ENCODE assay signal across 8 mouse cellular contexts in the genomic region with DNA sequence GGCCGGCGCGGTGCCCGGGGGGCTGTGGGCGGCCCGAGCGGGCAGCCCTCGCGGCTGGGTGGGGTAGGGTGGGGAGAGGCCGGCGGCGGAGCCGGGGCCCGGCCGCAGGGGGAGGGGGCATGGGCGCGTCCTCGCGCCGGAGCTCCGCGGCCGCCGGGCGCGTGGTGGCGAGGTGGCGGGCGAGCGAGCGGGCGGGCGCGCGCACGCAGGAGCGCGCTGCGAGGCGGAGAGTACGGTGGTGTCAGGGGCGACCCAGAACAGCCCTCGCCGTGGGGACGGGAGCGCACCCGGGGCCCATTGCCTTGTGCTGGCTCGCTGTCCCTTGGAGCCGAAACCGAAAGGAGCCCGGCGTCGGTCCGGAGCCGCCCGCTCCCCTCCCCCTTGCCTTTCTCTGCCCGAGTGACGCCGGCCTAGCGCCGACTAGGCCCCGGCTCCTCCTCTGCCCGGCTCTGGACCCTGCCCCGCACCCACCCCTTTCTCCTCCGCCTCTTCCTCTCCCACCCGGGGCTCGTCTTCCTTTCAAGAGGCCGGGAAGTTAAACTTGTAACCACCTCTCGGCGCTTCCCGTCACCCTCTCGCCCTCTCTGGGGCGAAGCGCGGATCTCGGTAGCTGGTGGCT. TPM values are rescaled to one million over a fixed set of nuclear protein-coding genes. Genes with fewer than 3 reads are reported as not detected.
DNase-seq lines count a peak whose midpoint lies in the region; ATAC-seq lines count a peak whose summit lies in the region.

No protein-coding gene starts in this region.

- peak; percentile 54 to 56 for ATAC-seq in hematopoietic stem cell, adult 5-6 weeks (replicated peaks in 1 of 2; ENCODE audit: insufficient read depth in 1 of 2, low FRiP score in 2 of 2, low TSS enrichment in 1 of 2, low read depth in 1 of 2, poor library complexity in 2 of 2, severe bottlenecking in 2 of 2)

- peak; percentile 74 for DNase-seq in MN1 (ENCODE audit: low spot score)
- DNase-seq in cerebellum, adult 8-10 months: peak; percentile 78
- DNase-seq in forelimb bud, embryonic 11.5 days (ENCODE audit: low read depth, low spot score): peak; percentile 55
- DNase-seq in layer of hippocampus, postnatal 14 days (ENCODE audit: low spot score in 2 of 2): peak; percentile 73 to 77
- DNase-seq in lung, postnatal 10 days: peak; percentile 93
- DNase-seq in ovary, postnatal 14 days (ENCODE audit: low spot score): peak; percentile 63
- peak; percentile 84 to 86 for DNase-seq in thymus, postnatal 10 days (ENCODE audit: low spot score in 2 of 2)

RNA-seq across cellular contexts. Expression of gene Ube2d3, which starts 1.1 kb away (rescaled TPM):
- 650 and 1,047 TPM in 2 replicates for total RNA-seq in hematopoietic stem cell, adult 5-6 weeks (2017)
- total RNA-seq in layer of hippocampus, postnatal 14 days (2021): 100 to 1,000 TPM; 246 to 248 TPM

RNA-seq across cellular contexts. Expression of gene Cisd2, which starts 15.3 kb away (rescaled TPM):
- 68.9 and 74.7 TPM in 2 replicates for total RNA-seq in hematopoietic stem cell, adult 5-6 weeks (2017)
- total RNA-seq in layer of hippocampus, postnatal 14 days (2021): 10 to 100 TPM; 34.5 to 38.2 TPM

RNA-seq across cellular contexts. Expression of gene Manba, which starts 46.4 kb away (rescaled TPM):
- 27.6 and 31.6 TPM in 2 replicates for total RNA-seq in hematopoietic stem cell, adult 5-6 weeks (2017)
- 10 to 100 TPM in 1 of 2 experiments, 1 to 10 TPM in 1; 6.4 to 11.1 TPM for total RNA-seq in layer of hippocampus, postnatal 14 days (2021)

Comparison
In these comparisons a context has a peak if more than half of its experiments do, and no peak if none do; other contexts are left out.
1. Peak in every context shown above with its lines: DNase-seq and ATAC-seq.